Mouse (Mus musculus) stomach, embryonic 16.5 days (tissue): ENCODE measurements around the gene Tsc22d4. TPM values are rescaled to one million over a fixed set of nuclear protein-coding genes. Genes with fewer than 3 reads are reported as not detected.

Experiments
- polyA plus RNA-seq: library from polyadenylated mRNA; unstranded; fragments of >200 nt; fragmentation: Nextera tagmentation; extraction: Ambion mirVana; gene quantifications from 2 replicates; pipeline ENCODE4 v1.2.1, GENCODE M21; 2015

Gene Tsc22d4
- polyA plus RNA-seq, 1 experiment from 2014 or later, result 119 TPM

Other genes starting within 250 kb of the Tsc22d4 start
- 46.4 and 48.1 TPM in 2 replicates for gene Pop7, start 243.2 kb upstream of the Tsc22d4 start, polyA plus RNA-seq
- 7.7 and 9.0 TPM in 2 replicates for gene Gigyf1, start 227.2 kb upstream of the Tsc22d4 start, polyA plus RNA-seq
- not detected in 2 replicates for gene Epo, start 212.5 kb upstream of the Tsc22d4 start, polyA plus RNA-seq
- gene Gnb2, start 212.2 kb upstream of the Tsc22d4 start, polyA plus RNA-seq, result 257 and 284 TPM in 2 replicates
- 3.6 TPM in 2 replicates for gene Actl6b, start 192.2 kb upstream of the Tsc22d4 start, polyA plus RNA-seq
- 2.7 and 3.4 TPM in 2 replicates for gene Tfr2, start 175.9 kb upstream of the Tsc22d4 start, polyA plus RNA-seq
- gene Mospd3, start 144.7 kb upstream of the Tsc22d4 start, polyA plus RNA-seq, result 23.8 and 24.3 TPM in 2 replicates
- 150 and 153 TPM in 2 replicates for gene Pcolce, start 131.9 kb upstream of the Tsc22d4 start, polyA plus RNA-seq
- gene Fbxo24, start 116.7 kb upstream of the Tsc22d4 start, polyA plus RNA-seq, result 0.09 and 0.27 TPM in 2 replicates
- 36.4 and 39.4 TPM in 2 replicates for gene Lrch4, start 116.6 kb upstream of the Tsc22d4 start, polyA plus RNA-seq
- 9.4 and 12.2 TPM in 2 replicates for gene Gm20605, start 116.6 kb upstream of the Tsc22d4 start, polyA plus RNA-seq
- gene Sap25, start 104.4 kb upstream of the Tsc22d4 start, polyA plus RNA-seq, result 6.8 and 9.4 TPM in 2 replicates
- gene Irs3, start 100.0 kb upstream of the Tsc22d4 start, polyA plus RNA-seq, result 0.14 and 0.19 TPM in 2 replicates
- 16.3 and 19.0 TPM in 2 replicates for gene Agfg2, start 61.0 kb upstream of the Tsc22d4 start, polyA plus RNA-seq
- gene Nyap1, start 4.1 kb upstream of the Tsc22d4 start, polyA plus RNA-seq, result 2.7 and 3.1 TPM in 2 replicates
- gene Ppp1r35, start 33.1 kb downstream of the Tsc22d4 start, polyA plus RNA-seq, result 9.4 and 17.0 TPM in 2 replicates
- gene Mepce, start 41.9 kb downstream of the Tsc22d4 start, polyA plus RNA-seq, result 7.4 and 8.2 TPM in 2 replicates
- 15.4 and 18.0 TPM in 2 replicates for gene Zcwpw1, start 42.1 kb downstream of the Tsc22d4 start, polyA plus RNA-seq
- 2.4 and 4.0 TPM in 2 replicates for gene Pilra, start 90.6 kb downstream of the Tsc22d4 start, polyA plus RNA-seq
- gene Pilrb1, start 112.4 kb downstream of the Tsc22d4 start, polyA plus RNA-seq, result 0.84 and 0.87 TPM in 2 replicates
- gene Pilrb2, start 126.1 kb downstream of the Tsc22d4 start, polyA plus RNA-seq, result 1.5 and 1.8 TPM in 2 replicates
- 14.7 and 15.9 TPM in 2 replicates for gene Cyp3a13, start 175.9 kb downstream of the Tsc22d4 start, polyA plus RNA-seq
- gene Gjc3, start 217.4 kb downstream of the Tsc22d4 start, polyA plus RNA-seq, result 0.56 and 1.1 TPM in 2 replicates
- 0.61 and 0.87 TPM in 2 replicates for gene Azgp1, start 235.8 kb downstream of the Tsc22d4 start, polyA plus RNA-seq